22 mouse cellular contexts compared by ENCODE assay signal in genomic region chr3:142913295-142913694, GRCm38 (mm10). TPM values are rescaled to one million over a fixed set of nuclear protein-coding genes. Genes with fewer than 3 reads are reported as not detected.
A peak's percentile ranks its signal among the peaks of the same experiment; 100 is the strongest.
DNase-seq lines count a peak whose midpoint lies in the region; ATAC-seq and TF ChIP-seq lines count a peak whose summit lies in the region.
"Had no signal": no experiment of that assay in that cellular context is flagged by ENCODE, and none has a peak within 500 bp of the region (broad histone marks: within the 10 kb centered on the region; RNA-seq: fewer than 3 reads in every experiment).

No protein-coding gene starts in this region.

- H3K27ac ChIP-seq in MEL (ENCODE audit: control insufficient read depth, low read depth, low read length): no peak overlapping the region

- TF ChIP-seq EP300 in MEL (IDR thresholded peaks at IDR 0.05; ENCODE audit: low read depth in 1 of 2, low read length in 2 of 2): no peak

- H3K9me3 ChIP-seq in MEL (replicated peaks; ENCODE audit: insufficient read depth, low read length): no peaks in the 10 kb centered on the region
- H3K9me3 ChIP-seq: G1E had no signal

- 0 out of 2 replicates have a peak, but pooled peaks have one; percentile 20 for ATAC-seq in megakaryocyte progenitor cell, adult 5-6 weeks (replicated peaks; ENCODE audit: poor library complexity)
- ATAC-seq in megakaryocyte-erythroid progenitor cell, adult 5-6 weeks (replicated peaks; ENCODE audit: low FRiP score, low TSS enrichment, poor library complexity, severe bottlenecking): peak; percentile 79; the same call in 1 of the 2 replicates
- ATAC-seq: activated CD4-positive, CD25-positive, alpha-beta regulatory T cell, adult 4 months; CD4-positive, CD25-positive, alpha-beta regulatory T cell, adult 4 months; Patski had no signal

- DNase-seq in MEL (ENCODE audit: low read depth, low spot score): no peak
- no peak for DNase-seq in layer of hippocampus, postnatal 14 days (ENCODE audit: low spot score in 2 of 2)
- DNase-seq in right cerebral cortex, postnatal 14 days: no peak
- no peak for DNase-seq in cerebellum, postnatal 14 days
- DNase-seq: adrenal gland, adult 2 months; adrenal gland, adult 8-10 months; adrenal gland, postnatal 10 days; adrenal gland, postnatal 14 days; adrenal gland, postnatal 25 days; adrenal gland, postnatal 36 days; B cell, adult 2 months; cerebellum, adult 11 months; cerebellum, adult 11-12 months; cerebellum, adult 18-20 months; cerebellum, adult 2 months had no signal

- H3K4me3 ChIP-seq in MEL (ENCODE audit: control insufficient read depth in 1 of 2, insufficient read depth in 1 of 2, low read depth in 2 of 2, low read length in 2 of 2): no peak overlapping the region

- H3K36me3 ChIP-seq in MEL (ENCODE audit: control insufficient read depth in 1 of 2, insufficient read depth in 2 of 2, low read length in 2 of 2): peaks cover 0 to 2% of the 10 kb centered on the region in 2 experiments; a peak in 2 of 4 replicates
- H3K36me3 ChIP-seq: G1E had no signal

- no peaks in the 10 kb centered on the region for H3K27me3 ChIP-seq in MEL (ENCODE audit: control insufficient read depth in 1 of 2, insufficient read depth in 2 of 2, low read length in 2 of 2)
- H3K27me3 ChIP-seq: CH12.LX, Patski had no signal

- H3K9ac ChIP-seq in MEL (ENCODE audit: control insufficient read depth, low read depth, low read length, poor library complexity, severe bottlenecking): no peak overlapping the region

- H3K4me1 ChIP-seq in MEL (ENCODE audit: control insufficient read depth in 1 of 2, insufficient read depth in 2 of 2, low read length in 2 of 2): no peaks in the 10 kb centered on the region

- no peaks in the 10 kb centered on the region for H3K79me2 ChIP-seq in MEL (ENCODE audit: control insufficient read depth, insufficient read depth, low read length, poor library complexity)

- TF ChIP-seq POLR2A in MEL (IDR thresholded peaks at IDR 0.05; ENCODE audit: control insufficient read depth in 1 of 2, insufficient read depth in 1 of 2, low read depth in 1 of 2, low read length in 2 of 2, poor library complexity in 1 of 2): no peak

- no peak for TF ChIP-seq CTCF in MEL (IDR thresholded peaks at IDR 0.05 in 2 of 3, conservative IDR thresholded peaks at IDR 0.05 in 1 of 3; ENCODE audit: control insufficient read depth in 1 of 3, insufficient read depth in 1 of 3, low read depth in 2 of 3, low read length in 3 of 3, poor library complexity in 1 of 3, severe bottlenecking in 1 of 3)

- TF ChIP-seq RAD21 in MEL (IDR thresholded peaks at IDR 0.05; ENCODE audit: low read depth, low read length): no peak

TF ChIP-seq in MEL, 35 proteins besides CTCF, POLR2A, EP300 and RAD21:
- TF ChIP-seq GATA1 (IDR thresholded peaks at IDR 0.05; ENCODE audit: low read depth, low read length) (peak; percentile 59), USF1 (IDR thresholded peaks at IDR 0.05; ENCODE audit: low read depth, low read length) (no peak)

RNA-seq across cellular contexts. Expression of gene Pkn2, which starts 31.5 kb away (rescaled TPM):
- total RNA-seq in MEL (2012; rRNA removed): 33.5 and 38.6 TPM in 2 replicates
- 10 to 100 TPM; 34.7 to 38.8 TPM for polyA plus RNA-seq in MEL (2012; ENCODE audit: insufficient read depth in 1 of 2, insufficient read length in 2 of 2, low read depth in 1 of 2, low replicate concordance in 2 of 2, missing spikeins in 1 of 2)
- 42.1 and 51.9 TPM in 2 replicates for total RNA-seq in megakaryocyte progenitor cell, adult 5-6 weeks (2015)
- total RNA-seq in megakaryocyte progenitor cell, adult 5-6 weeks (2017): 51.3 and 53.8 TPM in 2 replicates
- total RNA-seq in megakaryocyte-erythroid progenitor cell, adult 5-6 weeks (2014; fragmentation: Nextera tagmentation): 59.7 and 69.4 TPM in 2 replicates
- 78.4 and 95.0 TPM in 2 replicates for total RNA-seq in megakaryocyte-erythroid progenitor cell, adult 5-6 weeks (2017)
- 10 to 100 TPM; 29.0 to 29.2 TPM for total RNA-seq in layer of hippocampus, postnatal 14 days (2021)
